Mouse (Mus musculus) erythroblast, embryonic 14.5 days (primary cell): Measurements from ENCODE around the gene Lta.

Experiments
- GATA1 ChIP-seq: IDR thresholded peaks from 2 replicates; pipeline ENCODE4 v1.6.1; 2012; ENCODE audit warnings: low read length, inconsistent platforms, mixed read lengths
- TAL1 ChIP-seq: IDR thresholded peaks from 3 replicates; pipeline ENCODE4 v1.6.1; 2012; ENCODE audit warnings: low read length, inconsistent platforms, mixed read lengths

DNA sequence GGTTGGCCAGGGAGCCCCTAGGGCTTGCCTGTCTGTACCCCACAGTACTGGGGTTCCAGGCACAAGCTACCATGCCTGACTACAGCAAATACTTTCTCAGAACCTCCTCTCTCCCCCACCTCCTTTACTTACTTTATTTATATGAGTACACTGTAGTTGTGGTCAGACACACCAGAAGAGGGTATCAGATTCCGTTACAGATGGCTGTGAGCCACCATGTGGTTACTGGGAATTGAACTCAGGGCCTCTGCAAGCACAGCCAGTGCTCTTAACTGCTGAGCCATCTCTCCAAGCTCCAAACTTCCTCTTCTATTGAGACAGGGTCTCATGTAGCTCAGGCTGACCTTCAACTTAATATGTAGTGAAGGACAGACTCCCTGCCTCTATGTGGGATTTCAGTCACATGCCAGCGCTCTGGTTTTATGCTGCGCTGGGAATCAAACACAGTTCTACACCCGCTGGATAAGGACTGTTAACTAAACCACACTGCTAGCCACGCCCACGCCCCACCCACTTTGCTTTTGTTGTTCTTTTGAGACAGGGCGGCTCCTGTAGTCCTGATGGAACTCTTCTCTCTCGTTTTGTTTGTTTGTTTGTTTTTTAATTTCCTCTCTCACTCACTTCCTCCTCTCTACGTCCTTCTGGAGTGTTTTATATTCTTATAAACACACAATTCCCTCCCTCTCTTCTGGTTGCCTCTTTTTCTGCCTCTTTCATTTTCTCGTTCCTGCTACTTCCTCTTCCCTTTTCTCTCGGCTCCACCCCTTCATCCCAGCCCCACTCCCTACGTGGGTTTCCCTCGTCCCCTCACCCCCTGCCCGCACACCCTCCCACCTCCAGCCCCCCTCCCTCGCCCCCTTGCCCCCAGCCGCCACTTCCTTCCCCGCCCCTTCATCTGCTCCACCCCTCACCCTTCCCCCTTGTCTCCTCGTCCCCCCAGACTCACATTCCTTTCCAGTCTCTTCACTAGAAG lies 19.2 kb downstream of the Lta start:
- no peak for TF ChIP-seq GATA1
- TF ChIP-seq TAL1, result no peak
